ENCODE assay signal across 8 mouse cellular contexts in genomic region chr19:53391386-53391785, GRCm38 (mm10). TPM values are rescaled to one million over a fixed set of nuclear protein-coding genes. Genes with fewer than 3 reads are reported as not detected.
DNase-seq lines count a peak whose midpoint lies in the region; ATAC-seq and TF ChIP-seq lines count a peak whose summit lies in the region.

No protein-coding gene starts in this region.

- H3K9ac ChIP-seq in kidney, embryonic 16.5 days (replicated peaks; ENCODE audit: low read length) = peak overlapping the region; percentile 76
- H3K9ac ChIP-seq in hindbrain, embryonic 13.5 days = peak overlapping the region; percentile 82
- H3K9ac ChIP-seq in midbrain, embryonic 15.5 days = peak overlapping the region; percentile 71

- peaks cover 13% of the 10 kb centered on the region for H3K36me3 ChIP-seq in kidney, embryonic 16.5 days (ENCODE audit: insufficient read depth, low read length)
- peaks cover 23% of the 10 kb centered on the region for H3K36me3 ChIP-seq in hindbrain, embryonic 13.5 days
- peaks cover 2% of the 10 kb centered on the region; the same call in 1 of the 2 replicates for H3K36me3 ChIP-seq in midbrain, embryonic 15.5 days (replicated peaks)

- no peak for ATAC-seq in kidney, embryonic 16.5 days (ENCODE audit: low FRiP score, low TSS enrichment)
- no peak for ATAC-seq in hindbrain, embryonic 13.5 days (ENCODE audit: low FRiP score)
- ATAC-seq in midbrain, embryonic 15.5 days (replicated peaks) = no peak

- TF ChIP-seq POLR2A in bone marrow, adult 2 months (IDR thresholded peaks at IDR 0.05; ENCODE audit: borderline replicate concordance, control insufficient read depth, low read depth, low read length) = no peak

- peak overlapping the region; percentile 15; the same call in 1 of the 2 replicates for H3K27ac ChIP-seq in kidney, embryonic 16.5 days (ENCODE audit: low read length)
- H3K27ac ChIP-seq in bone marrow, adult 2 months (ENCODE audit: control insufficient read depth, insufficient read depth, low read depth, low read length, poor library complexity) = no peak overlapping the region
- peak overlapping the region; percentile 91; the same call in 1 of the 2 replicates for H3K27ac ChIP-seq in hindbrain, embryonic 13.5 days
- peak overlapping the region; percentile 90; the same call in 1 of the 2 replicates for H3K27ac ChIP-seq in midbrain, embryonic 15.5 days

- no peak for TF ChIP-seq CTCF in bone marrow, adult 2 months (IDR thresholded peaks at IDR 0.05; ENCODE audit: control insufficient read depth, insufficient read depth, low read length)

- H3K4me2 ChIP-seq in kidney, embryonic 16.5 days (replicated peaks; ENCODE audit: low read depth, low read length) = peak overlapping the region; percentile 77
- peak overlapping the region; percentile 81 for H3K4me2 ChIP-seq in hindbrain, embryonic 13.5 days
- H3K4me2 ChIP-seq in midbrain, embryonic 15.5 days = peak overlapping the region; percentile 71

- H3K4me1 ChIP-seq in kidney, embryonic 16.5 days (ENCODE audit: insufficient read depth, low read length) = peaks cover 21% of the 10 kb centered on the region
- peaks cover 1% of the 10 kb centered on the region; the same call in 1 of the 2 replicates for H3K4me1 ChIP-seq in bone marrow, adult 2 months (ENCODE audit: control insufficient read depth, insufficient read depth, low read length)
- H3K4me1 ChIP-seq in hindbrain, embryonic 13.5 days (replicated peaks) = peaks cover 20% of the 10 kb centered on the region
- H3K4me1 ChIP-seq in midbrain, embryonic 15.5 days = peaks cover 16% of the 10 kb centered on the region

- peak overlapping the region; percentile 85 for H3K4me3 ChIP-seq in kidney, embryonic 16.5 days (ENCODE audit: low read length)
- peak overlapping the region; percentile 27 for H3K4me3 ChIP-seq in bone marrow, adult 2 months (replicated peaks; ENCODE audit: control insufficient read depth, low read depth, low read length)
- peak overlapping the region; percentile 100 for H3K4me3 ChIP-seq in hindbrain, embryonic 13.5 days
- peak overlapping the region; percentile 85 for H3K4me3 ChIP-seq in midbrain, embryonic 15.5 days

- H3K9me3 ChIP-seq in kidney, embryonic 16.5 days (ENCODE audit: low read length) = no peaks in the 10 kb centered on the region
- no peaks in the 10 kb centered on the region for H3K9me3 ChIP-seq in hindbrain, embryonic 13.5 days
- no peaks in the 10 kb centered on the region for H3K9me3 ChIP-seq in midbrain, embryonic 15.5 days

- 50% methylated on average over 8 of the region's 8 CpGs for WGBS in kidney, embryonic 16.5 days
- WGBS in bone marrow, adult 2 months = 36% methylated on average over 8 of the region's 8 CpGs
- WGBS in hindbrain, embryonic 13.5 days = 51% methylated on average over 8 of the region's 8 CpGs
- WGBS in midbrain, embryonic 15.5 days = 53% methylated on average over 8 of the region's 8 CpGs

- H3K27me3 ChIP-seq in kidney, embryonic 16.5 days (ENCODE audit: insufficient read depth, low read length) = no peaks in the 10 kb centered on the region
- no peaks in the 10 kb centered on the region for H3K27me3 ChIP-seq in hindbrain, embryonic 13.5 days
- H3K27me3 ChIP-seq in midbrain, embryonic 15.5 days (replicated peaks) = no peaks in the 10 kb centered on the region

- no peak for DNase-seq in kidney, postnatal 36 days
- no peak for DNase-seq in layer of hippocampus, adult 9-11 months
- no peak for DNase-seq in kidney, adult 18-20 months
- no peak for DNase-seq in cerebellum, adult 9-10 months

RNA-seq across cellular contexts. Expression of gene Smndc1, which starts 1.0 kb away (rescaled TPM):
- polyA plus RNA-seq in kidney, embryonic 16.5 days (2015; fragmentation: Nextera tagmentation; extraction: Ambion mirVana) = 39.1 and 40.1 TPM in 2 replicates
- 28.2 and 41.2 TPM in 2 replicates for polyA plus RNA-seq in bone marrow, adult 2 months (2011; ENCODE audit: insufficient read depth, insufficient read length, low replicate concordance, missing spikeins)
- polyA plus RNA-seq in hindbrain, embryonic 13.5 days (2015; fragmentation: Nextera tagmentation; extraction: Ambion mirVana) = 38.7 and 41.6 TPM in 2 replicates
- polyA plus RNA-seq in midbrain, embryonic 15.5 days (2015; fragmentation: Nextera tagmentation; extraction: Ambion mirVana) = 31.9 and 32.4 TPM in 2 replicates

RNA-seq across cellular contexts. Expression of gene Gm10197, which starts 19.8 kb away (rescaled TPM):
- polyA plus RNA-seq in kidney, embryonic 16.5 days (2015; fragmentation: Nextera tagmentation; extraction: Ambion mirVana) = not detected in 2 replicates
- polyA plus RNA-seq in bone marrow, adult 2 months (2011; ENCODE audit: insufficient read depth, insufficient read length, low replicate concordance, missing spikeins) = not detected in 2 replicates
- polyA plus RNA-seq in hindbrain, embryonic 13.5 days (2015; fragmentation: Nextera tagmentation; extraction: Ambion mirVana) = not detected in 2 replicates
- polyA plus RNA-seq in midbrain, embryonic 15.5 days (2015; fragmentation: Nextera tagmentation; extraction: Ambion mirVana) = 7.7 TPM in 1 of 2 replicates, not detected in the other

Comparison
In these comparisons a context has a peak if more than half of its experiments do, and no peak if none do; other contexts are left out.
1. H3K4me3 ChIP-seq: peak in every context shown above with its lines; median percentile 100 in hindbrain, embryonic 13.5 days; 85 in kidney, embryonic 16.5 days; 85 in midbrain, embryonic 15.5 days; 27 in bone marrow, adult 2 months.